Mouse (Mus musculus): ENCODE measurements around the gene Gzmk.

GRCm38 (mm10) chr13:113269777-113270776, 44.4 kb upstream of the Gzmk start:
- TF ChIP-seq GATA1 (IDR thresholded peaks at IDR 0.05; ENCODE audit: borderline replicate concordance, low read length) = no peak
- TF ChIP-seq FLI1 (IDR thresholded peaks at IDR 0.05; ENCODE audit: low read length) = no peak

Measured in megakaryocyte, embryonic 14.5 days (primary cell).